Mouse (Mus musculus) lung, adult 2 months (tissue): ENCODE measurements around the gene Dnlz.

ENCODE experiments used
- CTCF ChIP-seq: fragments of 200-500 bp; IDR thresholded peaks from 2 replicates; pipeline ENCODE4 v1.5.1; 2011; ENCODE audit warnings: mild to moderate bottlenecking, low read length, control low read depth; ENCODE audit not compliant: insufficient read depth
- POLR2A ChIP-seq: fragments of 200-500 bp; IDR thresholded peaks from 2 replicates; pipeline ENCODE4 v1.6.1; 2011; ENCODE audit warnings: low read depth, mild to moderate bottlenecking, control low read depth, low read length, borderline replicate concordance; ENCODE audit errors: extremely low read depth

DNA sequence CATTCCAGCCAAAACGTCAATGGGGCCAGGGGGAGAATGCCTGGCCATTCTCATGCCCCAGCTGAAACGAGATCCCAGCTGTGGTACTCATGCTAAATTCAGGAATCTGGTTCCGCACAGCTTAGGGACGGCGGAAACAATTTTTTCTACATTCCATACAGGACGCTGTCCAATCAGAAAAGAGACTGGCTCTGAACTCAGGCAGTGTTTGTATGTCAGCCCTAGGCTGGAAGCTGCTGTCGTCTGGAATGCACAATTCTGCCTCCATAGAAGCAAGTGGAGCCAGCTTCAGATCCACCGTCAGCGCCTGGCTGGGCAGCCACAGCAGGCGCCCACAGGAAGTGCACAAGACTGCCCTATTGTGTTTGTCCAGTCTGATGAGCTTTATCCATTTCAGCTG is 42.2 kb downstream of the Dnlz start:
- no peak for TF ChIP-seq CTCF
- TF ChIP-seq POLR2A: no peak
